Mouse (Mus musculus): ENCODE measurements around the gene Slc25a15.

DNA sequence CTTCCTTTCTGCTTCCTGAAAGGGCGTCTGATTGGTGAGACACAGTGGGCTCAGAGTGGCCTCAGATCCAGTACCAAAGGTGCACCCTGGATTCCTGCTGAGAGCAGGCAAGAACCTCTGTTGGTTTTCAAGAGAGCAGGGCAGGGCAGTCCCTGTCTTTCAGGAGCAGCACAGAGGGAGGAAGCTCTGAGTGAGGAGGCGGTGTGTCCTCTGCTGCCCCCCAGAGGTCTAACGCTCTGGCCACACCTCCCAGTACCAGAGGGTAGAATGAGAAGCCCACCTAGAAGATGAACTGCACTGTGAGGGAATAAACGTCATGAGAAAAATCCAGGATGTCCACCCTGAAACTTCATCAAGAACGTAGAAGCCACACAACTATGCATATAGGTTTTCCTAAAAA is 21.5 kb downstream of the Slc25a15 start:
- TF ChIP-seq CTCF (conservative IDR thresholded peaks at IDR 0.05; ENCODE audit: low read length) (peak; percentile 57), POU5F1 (IDR thresholded peaks at IDR 0.05; ENCODE audit: borderline replicate concordance, low read length) (no peak), NANOG (IDR thresholded peaks at IDR 0.05; ENCODE audit: borderline replicate concordance, low read length) (no peak)
